Mouse (Mus musculus) cerebellum, postnatal 36 days (tissue): ENCODE results near the gene 4930503B20Rik.

ENCODE experiments used
- DNase-seq, 2 experiments: peaks; one replicate each; pipeline ENCODE4 v3.0.0; 2021 to 2022; ENCODE audit warnings: mixed read lengths in 2 of 2

Gene 4930503B20Rik

DNA sequence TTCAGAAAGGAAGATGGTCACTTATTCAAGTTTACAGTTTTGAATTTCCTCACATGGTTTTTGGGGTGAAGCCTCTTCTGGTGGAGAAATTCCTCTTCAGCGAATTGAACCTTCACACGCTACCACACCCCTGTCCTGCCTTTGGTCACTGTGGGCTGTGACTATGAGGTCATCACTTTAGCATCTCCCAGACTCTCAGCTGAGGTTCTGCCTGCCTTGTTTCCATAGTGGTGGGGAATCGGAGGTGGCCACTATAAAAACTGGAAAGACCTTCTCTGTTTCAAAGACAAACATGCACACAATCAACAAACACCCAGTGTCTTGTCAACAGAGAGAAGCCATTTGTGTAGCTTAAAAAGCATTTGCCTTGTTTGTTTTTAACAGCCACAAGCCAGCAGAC is at the start of gene 4930503B20Rik:
TSS of gene 4930503B20Rik (minus strand) at position 101 of the 400 bp plus-strand sequence.
- DNase-seq: no peak

DNA sequence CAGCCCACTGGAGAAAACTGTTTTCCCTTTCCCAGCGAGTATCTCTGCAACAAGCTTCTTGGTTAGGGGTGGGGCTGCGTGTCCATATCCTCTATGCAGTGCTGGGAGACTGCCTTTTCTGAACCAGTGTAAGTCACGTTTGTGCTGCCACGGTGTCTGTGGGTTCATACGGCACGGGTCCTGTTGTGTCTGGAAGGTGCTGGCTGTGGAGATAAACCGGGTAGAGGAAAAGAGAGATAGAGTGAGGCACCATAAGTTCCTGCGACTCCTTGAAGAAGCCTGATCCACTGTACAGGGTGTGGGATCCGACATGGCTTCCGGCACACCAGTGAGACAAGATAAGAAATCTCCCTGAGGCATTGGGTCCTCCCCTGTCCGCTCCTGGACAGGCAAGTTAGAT is 48.9 kb upstream of the 4930503B20Rik start:
- DNase-seq: no peak

DNA sequence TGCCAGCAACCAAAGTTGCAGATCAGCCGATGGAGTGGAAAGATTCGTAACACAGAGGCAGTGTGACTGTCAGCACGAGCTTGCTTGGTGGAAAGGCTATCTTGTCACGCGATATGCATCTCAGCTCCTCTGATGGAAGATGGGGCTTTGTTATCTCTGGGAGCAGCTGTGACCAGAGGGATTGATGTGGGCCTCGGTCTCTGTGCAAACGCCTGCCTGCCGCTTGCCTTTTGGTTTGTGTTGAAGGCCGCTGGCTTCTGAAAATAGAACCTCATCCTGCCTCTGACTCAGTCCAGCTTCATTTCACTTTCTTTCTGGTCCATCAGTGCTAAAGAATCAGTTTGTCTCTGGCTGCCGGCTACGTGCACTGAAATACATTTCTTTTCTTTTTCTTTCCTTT is 47.9 kb upstream of the 4930503B20Rik start:
- no peak for DNase-seq

DNA sequence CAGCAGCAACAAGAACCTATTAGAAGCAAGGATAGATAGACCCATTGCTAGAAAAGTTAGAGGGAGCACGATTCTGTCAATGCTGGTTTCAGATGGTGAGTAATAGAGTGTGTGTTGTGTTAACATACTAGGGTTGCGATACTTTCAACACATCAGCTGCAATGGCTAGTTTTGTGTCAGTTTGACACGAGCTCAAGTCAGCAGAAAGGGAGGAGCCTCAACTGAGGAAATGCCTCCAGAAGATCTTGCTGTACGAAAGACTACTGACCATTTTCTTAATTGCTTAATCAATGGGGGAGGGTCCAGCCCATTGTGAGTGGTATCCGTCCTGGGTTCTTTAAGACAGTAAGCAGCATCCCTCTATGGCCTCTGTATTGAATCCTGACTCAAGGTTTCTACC is 41.4 kb upstream of the 4930503B20Rik start:
- DNase-seq: no peak

DNA sequence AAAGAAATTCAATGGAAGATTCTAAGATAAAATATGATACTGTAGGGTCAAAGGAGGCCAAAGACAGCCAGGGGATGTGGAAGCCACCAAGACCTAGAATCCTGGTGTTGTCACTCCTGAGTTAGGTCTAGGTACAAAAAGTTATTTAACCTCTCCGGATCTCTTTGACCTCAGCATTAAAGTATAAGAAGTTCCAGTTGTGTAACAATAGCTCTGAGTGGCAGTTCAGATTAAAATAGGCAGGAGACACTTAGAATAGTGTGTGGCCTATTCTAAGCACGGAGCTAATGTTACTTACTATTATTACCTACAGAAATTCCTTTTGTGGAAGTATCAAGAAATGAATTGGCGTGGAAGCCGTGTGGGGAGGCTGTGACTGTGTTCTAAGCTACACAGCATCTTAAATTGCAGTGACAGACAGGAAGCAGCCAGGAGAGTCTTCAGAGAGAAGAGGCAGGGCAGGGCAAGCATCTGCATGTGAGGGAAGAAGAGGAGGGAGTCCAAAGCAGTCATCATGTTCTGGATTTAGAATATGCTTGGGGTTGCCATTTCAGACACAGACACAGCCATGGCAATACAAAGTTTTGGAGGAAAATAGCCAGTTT is 36.1 kb upstream of the 4930503B20Rik start:
- DNase-seq: no peak

DNA sequence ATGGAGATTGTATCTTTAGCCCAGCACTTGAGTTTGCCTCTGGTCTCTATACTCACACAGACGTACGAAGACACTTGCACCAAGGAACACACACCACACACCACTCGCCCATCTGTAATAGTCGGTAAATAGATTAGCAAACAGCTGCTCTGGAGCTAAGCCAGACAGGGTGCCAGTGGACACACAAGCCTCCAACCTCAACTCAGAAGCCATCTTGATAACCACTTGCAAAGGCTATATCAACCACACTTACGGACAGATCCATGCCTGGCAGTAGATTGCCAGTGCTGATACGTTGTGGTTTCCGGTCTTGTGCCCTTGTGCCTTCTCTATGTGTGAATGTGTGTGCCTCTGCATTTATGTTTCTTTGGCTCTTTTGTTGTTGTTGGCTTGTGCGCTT is 35.3 kb upstream of the 4930503B20Rik start:
- no peak for DNase-seq

DNA sequence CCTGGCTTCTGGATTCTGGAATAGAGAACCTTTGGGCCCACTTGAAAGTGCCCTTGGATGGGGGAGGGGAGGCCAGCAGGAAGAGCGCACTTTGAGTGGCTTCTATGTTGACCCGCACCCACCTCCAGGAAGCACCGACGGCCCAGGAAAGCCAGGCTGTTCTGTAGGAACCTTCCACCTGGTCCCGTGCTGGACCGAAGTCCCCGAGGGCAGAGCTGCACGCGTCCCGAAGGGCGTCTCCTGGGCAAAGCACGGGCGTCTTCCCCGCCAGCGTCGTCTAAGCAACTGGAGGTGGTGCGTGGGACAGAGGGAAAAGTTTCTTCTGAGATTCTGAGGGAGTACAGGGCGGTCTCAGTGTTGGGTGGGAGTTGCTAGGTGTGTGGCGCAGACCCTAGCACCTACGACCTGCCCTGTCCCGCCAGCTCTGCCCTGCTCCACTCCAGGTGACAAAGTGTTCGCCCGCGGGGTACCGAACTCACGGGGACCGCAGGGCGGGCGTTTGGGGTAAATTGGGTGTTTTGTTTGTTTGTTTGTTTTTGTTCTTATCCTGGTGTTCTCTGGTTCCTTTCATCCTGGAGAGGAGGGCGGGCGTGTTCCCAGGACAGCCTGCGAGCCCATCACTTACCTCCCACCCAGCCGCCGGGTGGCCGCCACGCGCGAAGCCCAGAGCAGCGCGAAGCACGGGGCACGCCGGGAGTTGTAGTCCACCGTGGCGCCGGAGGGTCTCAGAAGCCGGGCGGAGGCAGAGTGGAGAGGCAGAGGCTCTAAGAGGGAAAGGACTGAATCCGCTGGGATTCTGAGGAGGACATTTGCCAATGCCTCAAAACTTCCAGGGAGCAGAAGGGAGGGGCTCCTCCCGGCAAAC is 33.9 kb upstream of the 4930503B20Rik start, which contains the start of gene Samd13:
TSS of gene Samd13 (minus strand) at position 782 of the 865 bp plus-strand sequence.
- DNase-seq: peak; percentile 19 to 28

DNA sequence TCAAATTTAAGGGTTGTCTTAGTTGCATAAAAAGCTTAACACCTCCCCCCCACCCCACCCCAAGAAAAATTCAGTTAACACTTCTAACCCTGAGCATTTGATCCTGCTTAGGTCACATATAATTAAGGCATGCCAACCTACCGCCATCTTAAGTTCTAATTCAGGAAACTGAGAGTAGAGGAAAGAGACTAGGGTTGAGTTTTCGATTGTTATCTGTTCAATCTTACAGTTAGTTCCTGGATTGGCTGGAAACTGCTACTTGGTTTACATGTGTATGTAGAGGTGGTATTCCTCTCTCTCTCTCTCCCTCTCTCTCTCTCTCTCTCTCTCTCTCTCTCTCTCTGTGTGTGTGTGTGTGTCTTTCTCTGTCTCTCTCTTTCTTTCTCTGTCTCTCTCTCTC is 32.0 kb upstream of the 4930503B20Rik start:
- DNase-seq: no peak

DNA sequence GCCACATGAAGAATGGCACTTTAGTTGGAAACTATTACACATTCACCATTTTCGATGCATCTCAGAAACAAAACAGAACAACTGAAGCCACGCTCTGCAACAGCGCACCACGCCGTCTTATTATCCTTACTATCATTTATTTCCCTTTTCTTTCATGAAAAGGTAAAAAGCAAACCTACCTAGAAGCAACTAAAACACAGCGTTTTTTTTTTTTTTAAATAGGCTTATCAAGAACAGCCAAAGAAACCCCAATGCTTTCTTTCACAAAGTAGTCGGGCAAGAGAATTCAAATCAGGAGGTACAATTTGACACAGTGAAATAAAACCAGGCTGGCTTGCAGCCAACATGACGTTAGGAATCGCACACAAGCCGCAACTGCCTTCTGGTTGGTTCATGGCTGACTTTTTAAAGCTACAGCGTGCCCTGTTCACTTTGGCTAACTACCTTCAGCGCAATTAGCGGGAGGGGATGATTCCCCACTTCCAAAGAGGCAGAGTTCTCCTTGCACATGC is 31.1 kb upstream of the 4930503B20Rik start:
- DNase-seq: peak; percentile 36 to 46

DNA sequence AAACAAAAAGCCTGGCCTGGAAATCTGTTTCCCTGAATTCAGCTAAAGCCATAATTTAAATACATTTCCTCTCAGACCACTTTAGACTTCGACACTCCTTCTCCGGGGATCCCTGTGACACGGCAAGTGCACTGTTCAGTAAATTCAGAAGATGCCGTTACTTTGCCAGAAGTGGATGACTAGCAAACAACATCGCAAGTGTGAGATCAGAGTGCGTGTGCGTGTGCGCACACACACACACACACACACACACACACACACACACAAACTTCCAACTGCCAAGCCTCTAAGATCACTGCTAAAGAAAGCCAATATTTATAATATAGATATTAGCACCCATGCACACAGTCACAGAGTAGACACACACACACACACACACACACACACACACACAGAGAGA is 30.6 kb upstream of the 4930503B20Rik start:
- DNase-seq: no peak

DNA sequence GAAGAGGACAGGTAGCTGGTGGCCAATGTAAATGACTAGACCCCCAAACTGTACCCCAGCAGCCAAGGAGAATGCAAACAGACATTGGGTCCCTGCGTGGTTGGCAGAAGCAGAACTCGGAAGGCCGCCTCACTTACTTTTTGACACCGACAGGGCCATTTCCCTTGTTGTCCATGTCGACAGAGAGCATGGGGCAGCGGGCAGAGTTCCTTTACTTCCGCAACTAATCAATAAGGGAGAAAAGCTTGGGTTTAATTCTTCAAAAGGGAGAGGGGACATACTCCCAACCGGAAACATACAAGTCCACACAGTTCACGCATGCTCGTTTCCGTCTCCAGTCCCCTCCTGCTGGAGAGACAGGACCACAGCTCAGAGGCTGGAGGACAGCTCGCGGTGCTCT is 29.5 kb upstream of the 4930503B20Rik start:
- DNase-seq: no peak

DNA sequence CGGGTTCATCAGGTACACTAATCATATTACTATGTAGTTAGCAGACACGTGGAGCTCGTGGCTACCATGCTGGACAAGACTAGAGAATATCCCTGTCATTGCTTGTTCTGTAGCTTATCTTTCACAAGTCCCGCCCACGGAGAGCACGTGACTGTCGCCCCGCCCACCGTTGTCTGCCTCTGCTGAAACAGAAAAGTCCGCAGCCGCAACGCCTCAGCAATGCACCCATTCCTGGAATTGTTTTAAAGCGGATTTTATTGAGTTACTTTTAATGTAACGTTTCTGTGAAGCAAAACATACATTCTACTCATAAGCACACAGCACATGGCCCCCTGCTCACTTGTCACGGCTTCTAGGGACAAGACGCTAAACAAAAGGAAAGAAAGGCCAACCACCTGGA is 28.5 kb upstream of the 4930503B20Rik start:
- DNase-seq: no peak

DNA sequence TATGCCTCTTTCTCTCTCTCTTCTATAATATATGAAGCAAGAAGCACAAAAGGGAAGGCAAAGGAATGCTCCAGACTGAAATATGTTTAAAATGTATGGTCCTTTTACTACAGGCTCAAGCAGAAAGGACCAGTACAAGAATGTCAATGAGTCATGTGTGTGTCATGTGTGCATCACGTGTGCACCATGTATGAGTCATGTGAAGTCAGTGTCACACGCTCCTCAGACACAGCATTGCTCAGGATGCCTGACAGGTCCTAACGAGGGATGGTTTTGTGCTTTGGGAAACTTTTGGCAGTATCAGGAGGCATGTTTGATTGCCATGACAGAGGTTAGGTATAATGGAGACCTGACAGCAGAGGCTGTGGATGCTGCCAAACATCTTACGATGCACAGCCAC is 25.1 kb upstream of the 4930503B20Rik start:
- no peak for DNase-seq

DNA sequence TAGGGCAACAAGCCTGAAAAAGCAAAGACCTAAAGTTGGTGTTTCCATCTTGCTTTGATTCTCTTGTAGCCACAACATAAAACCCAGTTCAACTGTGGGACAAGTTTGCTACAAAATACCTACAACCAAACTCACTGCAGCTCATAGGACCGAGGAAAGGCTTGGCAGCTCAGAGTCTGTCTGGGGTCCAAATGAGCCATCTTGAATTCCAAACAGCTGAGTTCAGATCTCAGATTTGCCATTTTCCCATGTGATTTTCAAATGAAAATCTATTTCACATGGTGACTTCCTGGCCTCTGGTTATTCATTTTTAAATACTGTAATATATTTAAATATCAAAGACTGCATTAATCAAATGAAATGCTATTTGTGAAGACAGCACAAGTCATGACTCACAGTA is 24.0 kb upstream of the 4930503B20Rik start:
- no peak for DNase-seq

DNA sequence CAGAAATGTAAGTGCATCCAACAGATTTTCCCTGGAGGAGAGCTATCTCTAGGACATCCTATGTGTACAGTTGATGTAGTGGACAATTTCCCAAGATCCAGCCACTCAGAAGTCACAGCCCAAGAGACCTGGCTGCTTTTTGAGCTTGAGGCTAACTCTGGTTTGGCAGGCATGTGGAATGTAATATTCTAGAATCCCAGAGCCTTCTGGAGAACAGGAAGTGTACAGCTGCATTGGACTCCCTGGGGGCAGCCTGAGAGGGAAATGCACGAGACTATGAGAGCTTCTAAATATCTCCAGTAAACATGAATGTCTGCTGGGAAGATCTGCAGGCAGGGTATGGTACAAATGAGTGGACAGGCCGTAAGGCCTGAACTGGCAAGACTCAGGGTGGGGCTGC is 20.0 kb upstream of the 4930503B20Rik start:
- no peak for DNase-seq

DNA sequence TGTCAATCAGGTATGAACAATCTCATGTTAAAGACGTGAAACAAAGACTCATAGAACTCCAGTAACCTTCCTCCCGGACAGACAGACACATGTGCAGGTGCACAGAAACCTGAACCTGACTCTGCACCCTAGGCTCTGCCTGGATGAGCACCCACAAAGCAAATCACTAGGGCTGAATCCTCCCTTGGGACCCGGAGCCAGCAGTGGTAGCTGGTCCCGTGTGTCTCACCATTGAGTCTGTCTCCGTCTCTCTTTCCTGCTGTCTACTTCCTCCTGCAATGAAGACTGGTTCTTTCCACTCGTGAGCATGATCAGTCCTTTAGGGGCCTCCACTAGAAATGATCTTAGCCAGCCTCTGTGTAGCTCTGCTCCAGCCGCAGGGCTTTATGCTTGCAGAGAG is 10.8 kb upstream of the 4930503B20Rik start:
- DNase-seq: no peak

DNA sequence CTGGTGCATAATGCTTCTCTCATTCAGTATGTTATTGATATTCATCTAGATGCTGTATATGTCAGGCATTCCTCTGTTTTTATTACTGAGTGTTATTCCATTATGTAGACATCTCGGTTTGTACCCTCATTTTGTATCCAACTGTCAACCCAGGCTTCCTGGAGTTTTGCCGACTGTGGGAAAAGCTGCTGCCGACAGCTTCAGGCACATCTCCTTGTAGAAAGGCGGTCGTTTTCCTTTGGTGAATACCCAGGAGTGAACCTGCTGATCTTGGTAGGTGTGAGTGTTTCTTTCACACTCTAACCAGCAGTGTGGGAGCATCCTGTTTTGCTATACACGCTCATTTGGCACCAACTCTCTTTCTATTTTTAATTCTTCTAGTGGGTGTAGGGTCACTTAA is 9.9 kb upstream of the 4930503B20Rik start:
- DNase-seq: peak in 1 of 2 experiments; percentile 9

DNA sequence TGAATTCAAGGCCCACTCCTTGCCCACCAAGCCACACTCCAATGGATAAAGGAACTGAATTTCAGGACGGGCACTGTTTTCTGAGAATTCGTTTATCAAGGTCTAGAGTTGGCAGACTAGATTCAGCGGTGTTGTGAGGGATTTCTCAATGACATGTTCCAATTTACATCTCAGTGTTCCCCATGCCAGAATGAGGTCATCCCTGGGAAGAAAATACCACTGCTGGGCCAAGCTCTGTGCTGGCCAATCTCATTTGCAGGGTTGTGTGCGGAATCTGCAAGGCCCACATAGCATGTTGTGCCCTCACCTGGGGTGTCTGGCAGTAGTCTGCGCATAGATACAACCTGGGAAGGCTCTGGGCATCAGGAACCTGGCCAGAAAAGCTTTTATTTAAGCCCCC is 8.2 kb upstream of the 4930503B20Rik start:
- peak; percentile 80 to 81 for DNase-seq

DNA sequence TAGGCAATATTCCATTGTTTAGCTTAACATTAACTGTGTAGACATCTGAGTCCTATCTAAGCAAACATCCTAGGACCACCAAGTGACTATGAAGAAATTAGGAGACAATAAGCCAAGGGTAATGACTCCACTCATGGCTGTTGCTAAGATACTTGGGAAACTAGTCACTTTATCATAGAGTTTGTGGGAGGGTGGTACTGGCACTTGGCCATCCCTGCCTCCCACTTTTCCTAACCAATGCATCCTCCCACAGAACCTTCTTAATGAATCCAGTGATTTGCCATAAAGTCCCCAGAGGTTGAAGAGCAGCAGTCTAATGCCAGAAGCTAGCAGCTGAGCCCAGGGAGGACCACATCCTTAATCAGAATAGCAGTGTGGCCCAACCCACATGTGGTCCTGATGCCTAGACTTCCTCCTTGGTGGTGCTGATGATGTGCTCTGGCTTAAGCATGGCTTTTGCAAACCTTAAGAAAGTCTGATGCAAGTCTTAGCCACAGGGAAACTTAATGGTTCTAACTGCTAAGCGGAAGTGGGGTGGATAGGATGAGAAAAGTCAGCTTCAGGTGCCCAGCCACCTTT is 7.0 kb upstream of the 4930503B20Rik start:
- DNase-seq: no peak

DNA sequence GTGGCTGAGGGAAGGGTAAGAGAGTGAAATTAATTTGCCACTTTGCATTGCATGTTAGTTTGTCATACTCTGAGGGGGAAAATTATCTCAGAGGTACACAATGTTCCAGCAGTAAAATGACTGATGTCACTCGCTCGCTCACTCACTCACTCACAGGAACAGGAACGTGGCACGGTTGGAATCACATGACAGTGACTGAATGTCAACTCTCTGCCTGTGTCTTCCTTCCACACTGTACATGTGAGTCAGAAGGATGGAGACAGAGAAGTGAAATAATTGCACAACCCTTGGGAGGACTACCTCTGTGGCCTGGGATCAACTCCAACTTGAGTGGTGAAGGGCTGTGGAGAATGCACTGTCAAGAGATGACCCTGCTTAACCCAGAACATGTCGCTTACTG is 6.3 kb upstream of the 4930503B20Rik start:
- no peak for DNase-seq

DNA sequence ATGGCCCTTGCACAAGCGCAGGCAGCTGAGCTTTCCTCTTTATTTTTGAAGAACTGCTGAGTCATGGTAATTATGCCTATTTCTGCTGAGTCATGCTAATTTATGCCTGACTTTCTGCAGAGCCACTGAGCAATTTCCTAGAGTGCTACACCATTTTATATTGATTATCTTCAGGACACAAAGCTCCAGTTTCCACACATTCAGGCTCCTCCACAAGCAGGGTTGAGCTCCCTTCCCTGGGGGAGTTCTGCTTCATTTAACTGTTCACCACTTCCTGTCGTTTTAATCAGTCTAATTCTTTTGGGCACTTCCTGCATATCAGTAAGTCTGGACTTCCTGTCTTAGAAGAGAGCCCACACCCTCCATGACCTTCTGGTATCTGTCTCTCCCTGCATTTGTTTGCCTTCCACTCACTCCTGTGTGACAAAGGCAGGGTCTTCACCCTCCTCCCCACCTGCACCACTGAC is 4.0 kb upstream of the 4930503B20Rik start:
- no peak for DNase-seq

DNA sequence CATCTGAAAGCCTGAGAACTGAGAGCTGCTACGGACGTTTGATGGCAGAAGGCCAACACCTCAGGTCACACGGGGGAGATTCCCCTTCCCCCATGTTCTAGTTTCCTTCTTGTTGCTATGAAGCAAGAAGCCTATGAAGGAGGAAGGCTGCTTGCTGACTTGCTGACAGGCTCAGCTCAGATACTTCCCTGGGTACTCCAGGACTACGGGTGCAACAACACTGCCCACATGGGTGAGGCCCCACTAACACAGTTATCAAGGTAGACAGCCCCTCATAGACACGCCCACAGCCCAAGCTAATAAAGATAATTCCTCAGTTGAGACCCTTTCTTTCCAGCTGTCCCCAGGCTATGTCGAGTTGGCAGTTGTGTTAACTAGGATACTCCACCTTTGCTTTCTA is 2.6 kb upstream of the 4930503B20Rik start:
- no peak for DNase-seq

DNA sequence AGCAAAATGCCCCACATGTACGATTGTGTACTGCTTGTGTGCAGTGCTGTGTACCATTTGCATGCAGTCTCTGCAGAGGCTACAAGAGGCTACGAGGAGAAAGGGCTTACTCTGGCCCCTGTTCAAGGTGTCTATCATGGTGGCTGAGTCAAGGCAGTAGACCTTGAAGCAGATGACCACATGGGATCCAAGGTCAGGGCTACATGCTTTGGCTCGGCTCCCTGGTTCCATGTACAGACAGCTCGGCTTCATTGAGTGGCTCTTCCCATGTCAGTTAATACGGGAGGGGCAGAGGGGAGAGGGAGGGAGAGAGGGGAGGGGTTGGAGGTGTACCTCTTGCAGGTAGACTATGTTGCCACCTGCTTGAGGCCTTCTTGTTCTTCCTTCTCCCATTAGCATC is 1.3 kb upstream of the 4930503B20Rik start:
- DNase-seq: no peak

DNA sequence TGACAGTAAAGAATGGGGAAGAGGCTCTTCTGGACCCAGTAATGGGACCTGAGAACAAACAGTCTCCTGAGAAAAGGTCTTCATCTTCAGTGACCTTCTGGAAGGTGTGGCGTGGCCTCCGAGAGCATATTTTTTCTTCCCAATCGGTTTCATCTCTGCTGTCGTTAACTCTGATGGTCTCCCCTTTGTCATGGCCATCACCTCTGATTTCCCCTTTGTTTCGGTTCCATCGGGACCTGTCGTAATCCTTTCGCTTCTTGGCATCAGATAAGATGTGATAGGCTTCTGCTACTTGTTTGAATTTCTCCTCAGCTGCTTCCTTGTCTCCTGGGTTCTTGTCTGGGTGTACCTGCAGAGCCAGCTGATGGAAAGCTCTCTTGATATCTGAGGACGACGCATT is 401 bp downstream of the 4930503B20Rik start:
- no peak for DNase-seq
